Mouse (Mus musculus) T-helper 17 cell (primary cell): ENCODE measurements around the gene Cldn6.

ENCODE experiments used
- in situ Hi-C, 2 experiments: fragments of 300-600 bp; cut with MboI, MseI; formaldehyde crosslinking; loops; 1 replicate in 1 of 2; 2 replicates in 1 of 2; pipeline ENCODE4 v1.15.1; 2025; ENCODE audit warnings: high pct_unique_total_duplicates in 2 of 2

Gene Cldn6

GRCm38 (mm10) chr17:23679127-23679835 is at the start of gene Cldn6:
Gene Cldn6, plus strand, starts transcription at chr17:23679249.
- in situ Hi-C loops: no loop called here

GRCm38 (mm10) chr17:23630195-23631020 is 48.6 kb upstream of the Cldn6 start:
- in situ Hi-C loops: no loop called here

DNA sequence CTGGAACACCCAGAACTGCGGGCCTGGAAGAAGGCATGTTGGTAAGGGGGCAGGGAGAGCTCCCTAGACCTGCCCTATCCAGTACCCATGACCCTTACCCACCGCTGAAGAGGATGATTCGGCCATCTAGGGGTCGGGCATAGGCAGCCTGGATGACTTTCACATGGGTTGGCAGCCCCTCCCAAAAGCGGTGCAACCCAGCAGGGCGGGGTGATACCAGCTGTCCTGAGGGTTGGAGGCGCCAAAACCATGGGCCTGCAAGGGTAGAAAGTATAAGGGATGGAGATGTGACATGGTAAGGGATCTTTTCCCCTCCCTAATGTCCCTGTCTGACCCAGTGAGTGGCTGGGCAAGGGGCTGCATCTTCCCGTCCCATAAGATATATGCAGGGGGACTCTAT is 47.8 kb upstream of the Cldn6 start:
- in situ Hi-C loops: no loop called here

- in situ Hi-C loops: no loop called here
Measured at GRCm38 (mm10) chr17:23644613-23645495, 34.2 kb upstream of the Cldn6 start, which contains the start of gene Mmp25. Gene Mmp25, minus strand, starts transcription at chr17:23645277.

DNA sequence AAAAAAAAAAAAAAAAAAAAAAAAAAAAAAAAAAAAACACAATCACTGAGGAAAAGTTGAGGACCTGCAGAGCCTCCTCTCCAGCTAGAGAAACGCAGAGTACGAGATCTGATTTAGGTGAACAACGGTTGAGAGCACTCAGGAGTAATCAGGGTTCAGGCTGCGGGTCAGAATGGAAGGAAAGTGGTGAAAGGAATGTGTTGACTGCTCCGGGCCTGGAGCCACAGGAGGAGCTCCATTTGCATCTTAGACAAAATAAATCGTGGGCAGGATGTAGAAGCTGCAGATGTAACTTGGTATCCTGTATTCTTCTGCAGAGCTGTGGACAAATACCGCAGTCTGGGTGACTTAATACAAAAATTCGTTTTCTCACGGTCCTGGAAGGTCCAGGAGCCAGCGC is 33.2 kb upstream of the Cldn6 start:
- in situ Hi-C loops: no loop called here

DNA sequence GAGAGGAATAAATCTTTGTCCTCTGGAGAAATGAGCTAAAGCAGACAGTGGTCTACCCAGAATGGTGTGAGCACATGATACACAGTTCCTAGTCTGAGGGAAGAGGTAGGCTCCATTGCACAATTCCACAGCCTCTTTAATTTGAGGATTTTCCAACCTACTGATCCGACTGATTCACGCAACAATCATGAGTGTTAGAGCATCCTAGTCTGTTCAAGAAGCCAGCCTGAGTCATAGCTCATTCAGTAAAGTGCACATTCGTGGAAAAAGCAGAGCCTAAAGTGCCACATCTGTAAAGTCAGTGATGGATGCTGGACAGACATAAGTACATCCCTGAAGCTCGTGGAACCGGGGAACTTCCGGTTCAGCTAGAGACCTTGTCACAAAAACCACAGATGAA is 27.7 kb upstream of the Cldn6 start:
- in situ Hi-C loops: no loop called here

- in situ Hi-C loops: no loop called here
Measured at GRCm38 (mm10) chr17:23653324-23653723, 25.7 kb upstream of the Cldn6 start.

GRCm38 (mm10) chr17:23654001-23654400 is 25.0 kb upstream of the Cldn6 start:
- in situ Hi-C loops: no loop called here

GRCm38 (mm10) chr17:23654410-23654809 is 24.6 kb upstream of the Cldn6 start:
- in situ Hi-C loops: no loop called here

DNA sequence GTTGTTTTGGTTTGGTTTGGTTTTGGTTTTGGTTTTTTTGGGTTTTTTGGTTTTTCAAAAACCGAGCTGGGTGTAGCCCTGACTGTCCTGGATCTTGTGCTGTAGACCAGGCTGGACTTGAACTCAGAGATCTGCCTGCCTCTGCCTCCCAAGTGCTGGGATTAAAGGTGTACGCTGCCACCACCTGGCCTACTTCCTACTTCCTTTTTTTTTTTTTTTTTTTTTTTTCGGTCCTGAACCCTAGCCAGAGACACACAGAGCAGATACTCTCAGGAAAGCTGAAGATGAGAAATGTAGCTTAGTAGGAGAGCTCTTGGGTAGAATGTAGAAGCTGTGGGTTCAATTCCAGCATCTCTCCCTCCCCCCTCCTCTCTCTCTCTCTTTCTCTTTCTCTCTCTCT is 20.6 kb upstream of the Cldn6 start:
- in situ Hi-C loops: no loop called here

GRCm38 (mm10) chr17:23660117-23660875 is 18.8 kb upstream of the Cldn6 start, which contains the start of gene Bicdl2:
Gene Bicdl2, plus strand, starts transcription at chr17:23660506.
- in situ Hi-C loops: no loop called here

DNA sequence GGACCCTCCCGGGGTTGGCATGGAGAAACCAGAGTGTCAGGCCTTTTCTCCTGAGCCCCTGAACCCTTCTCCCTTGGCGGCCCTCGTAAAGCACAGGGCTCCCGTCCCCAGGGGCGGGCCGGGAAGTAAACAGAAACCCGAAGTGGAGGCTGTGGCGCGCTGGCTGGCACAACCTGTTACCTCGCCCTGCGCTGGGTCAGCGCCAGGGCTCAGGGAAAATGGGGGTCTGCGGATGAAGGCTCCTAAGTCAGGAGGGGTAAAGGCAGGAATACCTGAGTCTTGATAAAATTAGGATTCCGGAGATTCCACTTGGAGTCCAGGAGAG is 18.2 kb upstream of the Cldn6 start:
- in situ Hi-C loops: no loop called here

DNA sequence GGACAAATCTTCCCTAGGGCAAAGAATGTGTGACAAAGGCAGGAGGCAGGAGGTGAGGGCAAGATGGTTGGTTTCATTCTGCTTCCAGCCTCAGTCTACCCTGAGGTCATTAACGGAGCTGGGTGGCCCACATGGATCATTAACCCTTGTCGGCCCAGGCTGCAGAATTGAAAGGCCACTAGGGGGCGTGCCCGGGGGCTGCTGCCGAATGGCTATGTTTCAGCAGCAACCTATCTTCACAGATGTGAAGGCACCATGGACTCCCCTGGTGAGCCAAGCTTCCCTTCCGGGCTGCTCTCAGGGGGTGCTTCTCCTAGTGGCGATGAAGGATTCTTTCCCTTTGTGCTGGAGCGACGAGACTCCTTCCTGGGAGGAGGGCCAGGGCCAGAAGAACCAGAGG is 17.5 kb upstream of the Cldn6 start:
- in situ Hi-C loops: no loop called here

DNA sequence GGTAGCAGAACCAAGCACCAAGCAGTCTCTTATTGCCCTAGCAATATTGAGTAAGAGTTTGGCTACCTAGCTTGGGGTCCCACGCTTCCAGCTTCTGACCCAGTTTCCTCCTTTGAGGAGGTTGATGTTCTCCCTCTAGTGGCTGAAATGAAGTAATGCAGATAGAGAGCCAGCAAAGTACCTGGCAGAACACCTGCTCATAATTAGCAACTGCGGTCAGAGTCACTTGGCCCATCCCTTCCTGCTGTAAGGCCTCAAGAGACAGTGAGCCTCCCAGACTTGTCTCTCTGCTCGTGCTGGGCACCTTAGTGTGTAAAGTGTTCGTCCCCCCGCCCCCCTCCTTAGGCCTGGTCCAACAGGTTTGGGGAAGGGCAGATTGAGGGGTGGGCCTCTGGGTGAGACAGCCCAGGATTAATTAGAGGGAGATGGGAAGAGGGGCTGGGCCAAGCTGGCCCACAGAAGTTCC is 14.5 kb upstream of the Cldn6 start:
- in situ Hi-C loops: loop anchor here (5.0 kb wide), 1 partner anchor 43 kb away; no protein-coding TSS in a partner anchor

GRCm38 (mm10) chr17:23665511-23665910 is 13.5 kb upstream of the Cldn6 start:
- in situ Hi-C loops: loop anchor here (5.0 kb wide), 1 partner anchor 42 kb away; no protein-coding TSS in a partner anchor

DNA sequence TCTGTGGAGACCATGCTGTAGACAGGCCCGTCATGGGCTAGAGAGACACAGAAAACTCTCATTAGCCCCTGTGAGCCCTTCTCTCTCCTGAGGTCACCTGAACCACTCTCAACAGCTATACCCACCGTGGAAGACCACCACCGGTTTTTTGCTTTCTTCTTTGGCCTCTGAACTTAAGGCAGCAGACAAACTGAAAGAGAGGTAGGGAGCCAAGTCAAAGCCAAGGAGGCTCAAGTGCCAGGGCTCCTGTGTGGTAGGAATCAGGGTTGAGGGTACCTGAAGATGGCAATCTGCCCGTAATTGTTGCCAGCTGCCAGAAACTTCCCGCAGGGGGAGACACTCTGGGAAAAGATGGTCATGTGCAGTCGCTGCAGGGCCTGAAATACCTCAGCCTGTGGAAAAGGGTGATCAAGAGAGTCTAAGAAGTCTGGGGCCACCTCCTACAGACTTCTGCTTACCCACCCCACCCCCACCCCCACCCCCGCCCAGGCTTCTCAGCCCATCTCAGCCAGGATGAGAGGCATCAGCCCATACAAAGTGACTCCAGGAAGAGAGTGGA is 8.5 kb upstream of the Cldn6 start:
- in situ Hi-C loops: no loop called here

GRCm38 (mm10) chr17:23671519-23671918 is 7.5 kb upstream of the Cldn6 start:
- in situ Hi-C loops: no loop called here

GRCm38 (mm10) chr17:23672761-23673160 is 6.3 kb upstream of the Cldn6 start:
- in situ Hi-C loops: no loop called here

DNA sequence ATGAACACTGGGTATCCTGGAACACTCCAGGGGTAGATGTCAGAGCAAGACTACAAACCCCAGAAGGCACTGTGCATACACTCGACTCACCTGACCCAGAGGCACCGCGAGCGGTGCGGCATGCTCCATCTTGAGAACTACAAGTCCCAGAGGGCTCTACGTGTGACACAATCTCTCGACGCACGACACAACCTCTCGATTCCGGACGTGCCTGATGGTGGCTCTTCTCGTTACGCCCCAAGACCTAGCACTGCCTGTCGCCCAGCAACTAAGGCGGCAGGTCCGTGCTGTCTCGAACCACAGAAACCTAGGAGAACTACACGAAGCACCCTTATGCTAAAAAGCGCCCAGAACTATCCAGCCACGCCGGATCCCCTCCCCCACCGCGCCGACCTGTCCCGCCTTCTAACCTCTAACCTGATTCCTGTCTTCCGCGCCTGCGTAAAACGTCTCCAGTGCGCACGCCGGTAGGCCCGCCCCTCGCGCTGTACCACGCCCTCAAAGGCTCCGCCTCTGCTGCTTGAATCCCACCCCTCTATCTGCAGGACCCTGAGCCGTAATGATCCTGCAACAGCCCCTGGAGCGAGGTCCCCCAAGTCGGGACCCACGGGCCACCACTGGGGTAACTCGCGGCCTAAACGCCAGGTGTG is 5.5 kb upstream of the Cldn6 start, which contains the start of the genes Hcfc1r1 and Thoc6:
Gene Hcfc1r1, plus strand, starts transcription at position 173 of the 650 bp plus-strand sequence.
Gene Thoc6, minus strand, starts transcription at position 459 of the 650 bp plus-strand sequence.
- in situ Hi-C loops: no loop called here
